Mouse (Mus musculus) inflammation-experienced regulatory T-cells, adult 6 months (primary cell): Measurements from ENCODE around the gene Tmem30b. TPM values are rescaled to one million over a fixed set of nuclear protein-coding genes. Genes with fewer than 3 reads are reported as not detected.
"Not testable (repeated sequence)": the region's sequence is repeated elsewhere in the genome, so short reads cannot be mapped to it uniquely, and the experiment has no call there.

Experiments used
- ATAC-seq: one replicate; pipeline ENCODE4 v1.8.0; 2017
- polyA plus RNA-seq, 3 experiments: library from polyadenylated mRNA; unstranded; fragments of 100-300 nt; shearing (Covaris generic); gene quantifications; one replicate each; pipeline ENCODE4 v1.2.1; 2017

The Tmem30b gene
- under 1 TPM in 2 of 3 experiments, not detected in 1; 0.15 to 0.18 TPM for polyA plus RNA-seq

DNA sequence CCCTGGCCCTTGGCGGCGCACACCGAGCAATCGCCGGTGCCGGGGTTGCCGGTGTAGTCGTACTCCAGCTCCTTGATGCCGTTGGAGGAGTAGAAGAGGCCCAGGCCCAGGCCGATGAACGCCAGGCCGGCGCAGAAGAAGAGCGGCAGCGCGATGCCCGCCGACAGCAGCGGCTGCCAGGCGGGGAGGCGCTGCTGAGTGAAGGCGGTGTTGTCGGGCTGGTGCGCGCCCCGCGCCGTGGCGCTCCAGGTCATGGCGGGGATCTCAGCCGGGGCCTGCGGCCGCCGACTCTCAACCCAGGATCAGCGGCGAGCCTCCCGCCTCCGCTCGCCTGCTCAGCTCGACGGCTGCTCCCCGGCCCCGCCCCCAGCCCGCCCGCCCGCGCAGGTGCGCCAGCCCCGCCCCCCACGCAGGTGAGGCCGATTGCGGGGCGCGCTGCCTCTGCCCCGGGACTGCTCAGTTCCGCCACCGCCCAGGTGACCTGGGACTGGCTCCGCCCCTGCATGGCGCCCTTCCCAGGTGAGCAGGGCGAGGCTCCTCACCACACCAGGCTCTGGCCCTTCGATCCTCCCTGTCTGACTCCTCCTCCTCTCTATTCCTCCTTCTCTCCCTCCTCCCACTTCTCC lies at the start of gene Tmem30b:
Gene Tmem30b, minus strand, starts transcription at position 307 of the 626 bp plus-strand sequence.
- ATAC-seq = peak; percentile 18

- ATAC-seq = peak; percentile 43
Observed at GRCm38 (mm10) chr12:73595226-73595625, 49.0 kb upstream of the Tmem30b start.

DNA sequence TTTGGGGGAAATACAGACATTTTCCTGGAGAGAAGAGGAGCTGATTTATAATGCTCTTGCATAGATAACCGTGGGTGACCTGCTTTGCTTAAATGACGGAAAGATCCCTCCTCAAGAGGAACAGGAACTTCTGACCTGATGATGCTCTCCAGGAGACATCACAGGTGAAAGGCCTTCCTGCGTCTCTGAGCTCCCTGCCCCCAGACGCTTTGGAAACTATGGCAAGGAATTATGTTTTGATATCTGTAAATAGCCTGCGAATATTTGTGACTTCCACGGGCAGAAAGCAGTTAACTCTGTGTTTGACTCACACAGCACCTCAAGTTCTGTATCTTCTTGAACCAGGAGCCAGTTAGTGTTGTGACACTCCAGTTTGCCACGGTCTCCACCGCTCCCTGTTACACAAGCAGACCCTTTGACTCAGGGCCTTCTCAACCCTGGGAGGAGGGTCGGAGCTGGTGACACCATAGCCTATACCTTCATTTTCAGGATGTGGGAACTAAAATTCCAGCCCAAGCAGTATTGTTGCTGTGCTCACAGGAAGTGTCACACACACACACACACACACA lies 48.1 kb upstream of the Tmem30b start:
- no peak for ATAC-seq

DNA sequence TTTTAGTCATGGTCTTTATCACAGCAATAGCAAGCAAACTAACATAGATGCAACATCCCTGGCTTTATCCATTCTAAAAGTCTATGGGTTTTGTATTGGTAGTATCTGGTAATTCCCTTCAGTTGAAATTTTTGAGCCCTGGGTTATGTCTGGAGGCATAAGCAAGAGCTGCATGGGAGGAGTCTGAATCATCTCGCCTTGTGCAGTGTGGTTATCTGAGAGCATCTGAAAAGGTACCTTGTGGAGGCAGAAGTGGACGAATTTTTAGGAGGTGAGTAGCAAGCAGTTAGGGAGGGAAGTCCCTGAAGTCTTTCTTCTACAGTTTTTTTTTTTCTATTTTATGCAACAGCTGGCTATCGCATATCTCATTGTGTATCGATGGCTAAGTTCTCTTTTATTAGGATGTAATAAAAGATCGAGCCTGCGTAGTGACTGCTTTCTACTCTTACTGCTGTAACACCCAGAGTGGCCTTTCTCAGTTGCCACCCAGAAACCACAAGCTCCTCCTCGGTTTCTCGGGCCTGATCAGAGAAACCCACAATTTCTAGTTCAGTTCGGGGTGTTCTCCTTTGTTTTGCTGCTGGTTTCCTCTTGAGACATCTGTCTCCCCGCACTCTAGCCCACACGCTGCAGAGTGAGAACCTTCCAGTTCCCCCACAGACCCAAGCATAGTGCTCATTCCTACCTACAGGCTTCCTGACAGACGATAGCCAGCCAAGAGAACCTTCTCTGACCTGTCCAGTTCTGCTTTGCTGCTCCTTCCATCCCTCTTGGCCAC lies 47.0 kb upstream of the Tmem30b start:
- peak; percentile 46 for ATAC-seq

DNA sequence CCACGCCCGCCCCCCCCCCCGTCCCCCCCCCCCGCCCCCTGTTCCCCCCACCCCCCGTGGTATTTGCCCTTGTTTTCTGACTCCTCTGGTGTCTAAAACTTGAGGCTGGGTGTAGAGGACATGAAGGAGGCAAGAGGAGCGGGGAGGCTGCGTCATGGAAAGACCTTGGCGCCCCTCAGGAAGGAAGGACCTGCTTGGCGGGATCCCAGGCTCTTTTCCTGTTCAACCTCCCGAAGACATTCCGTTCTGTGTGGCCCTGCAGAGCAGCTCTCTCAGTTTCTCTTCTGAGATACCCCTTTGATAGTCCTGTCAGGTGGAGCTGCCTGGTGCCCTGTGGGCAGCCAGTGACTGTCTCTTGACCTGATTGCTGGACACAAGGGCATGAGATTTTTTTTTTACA lies 45.4 kb upstream of the Tmem30b start:
- ATAC-seq = no peak

DNA sequence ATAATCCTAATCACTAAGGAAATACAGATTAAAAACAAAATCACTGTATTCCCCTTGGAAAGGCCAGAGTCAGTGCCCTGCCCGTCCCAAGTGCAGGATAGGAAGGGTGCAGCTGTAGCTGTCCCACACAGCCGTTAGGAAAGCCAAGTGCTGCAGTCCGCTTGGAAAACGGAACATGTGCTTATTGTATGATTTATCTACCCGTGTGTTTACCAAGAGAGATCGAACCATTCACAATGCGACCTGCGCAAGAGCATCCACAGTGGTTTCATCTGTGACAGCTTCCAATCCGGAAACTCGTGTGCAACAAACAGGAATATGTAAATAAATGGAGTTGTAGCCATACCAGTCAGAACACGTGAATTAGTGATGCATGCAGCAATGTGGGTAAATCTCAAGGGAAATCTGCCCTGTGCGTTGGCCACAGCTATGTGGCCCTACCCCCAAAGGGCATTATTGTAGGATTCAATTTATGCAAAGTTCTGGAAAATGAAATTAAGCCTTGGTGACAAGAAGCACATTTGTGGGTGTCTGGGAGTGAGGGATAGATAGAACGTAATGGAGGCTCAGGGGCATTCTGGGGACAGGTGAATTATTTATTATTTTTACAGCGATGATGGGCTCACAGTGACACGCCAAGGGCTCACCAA lies 44.6 kb upstream of the Tmem30b start:
- ATAC-seq = no peak

DNA sequence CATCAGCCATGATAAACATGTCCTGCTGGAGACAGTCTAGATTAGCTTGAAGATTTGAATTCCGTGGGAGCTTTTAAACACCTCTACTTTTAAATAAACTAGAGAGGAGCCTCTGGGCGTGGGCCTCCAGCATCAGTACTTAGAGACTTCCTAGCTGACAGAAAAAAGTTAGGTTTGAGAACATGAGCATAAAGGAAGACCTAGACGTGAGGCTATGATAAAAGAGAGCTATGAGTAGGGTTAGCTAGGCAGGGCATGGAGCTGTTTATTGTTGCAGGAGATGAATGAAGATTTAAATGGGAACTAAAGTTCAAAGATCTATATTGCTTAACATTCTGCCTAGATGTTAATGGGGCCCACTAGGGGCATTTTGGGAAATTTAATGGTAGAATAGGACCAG lies 41.1 kb upstream of the Tmem30b start:
- ATAC-seq = no peak

DNA sequence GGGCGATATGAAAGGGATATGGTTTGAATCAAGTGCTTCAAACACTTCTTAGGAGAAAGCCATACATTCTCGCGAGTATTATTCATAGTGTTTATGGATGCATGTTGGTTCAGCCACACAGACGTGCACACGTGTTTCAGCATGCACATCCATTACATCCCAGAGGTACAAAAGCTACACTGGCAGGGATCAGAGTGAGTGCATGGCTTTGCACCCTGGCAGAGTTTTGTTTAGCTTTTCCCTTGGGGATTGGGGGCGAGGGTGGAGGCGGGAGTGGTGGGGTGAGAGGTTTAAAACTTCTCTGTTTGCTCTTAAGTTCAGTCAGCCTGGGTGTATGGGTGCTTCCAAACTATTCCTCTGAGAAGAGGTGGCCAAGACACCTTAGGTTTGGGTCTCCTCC lies 39.7 kb upstream of the Tmem30b start:
- ATAC-seq = peak; percentile 6

- peak; percentile 2 for ATAC-seq
Observed at GRCm38 (mm10) chr12:73585241-73585801, 39.1 kb upstream of the Tmem30b start.

GRCm38 (mm10) chr12:73584610-73585240 lies 38.5 kb upstream of the Tmem30b start, which contains the start of gene Prkch:
TSS of gene Prkch (plus strand) at chr12:73584796.
- peak; percentile 82 for ATAC-seq

- ATAC-seq = no peak
Observed at GRCm38 (mm10) chr12:73583813-73584609, 37.8 kb upstream of the Tmem30b start.

- no peak for ATAC-seq
Observed at GRCm38 (mm10) chr12:73583318-73583717, 37.1 kb upstream of the Tmem30b start.

DNA sequence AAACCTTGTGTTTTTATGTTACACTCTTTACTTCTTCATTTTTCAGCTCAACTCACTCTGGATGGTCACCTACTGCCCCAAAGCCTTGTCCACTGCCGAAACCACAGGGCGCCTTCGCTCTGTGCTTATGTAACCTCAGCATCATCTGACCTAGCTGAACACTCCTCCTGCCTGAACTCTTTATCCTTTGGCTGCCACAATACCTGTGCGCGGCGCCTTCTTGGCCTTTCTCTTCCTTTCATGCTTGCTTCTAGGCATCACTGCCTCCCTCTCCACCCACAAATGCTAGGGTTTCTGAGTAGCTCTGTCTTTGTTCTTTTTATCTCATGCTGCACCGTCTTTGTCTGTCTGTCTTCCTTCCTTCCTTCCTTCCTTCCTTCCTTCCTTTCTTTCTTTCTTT lies 34.6 kb upstream of the Tmem30b start:
- peak; percentile 14 for ATAC-seq

DNA sequence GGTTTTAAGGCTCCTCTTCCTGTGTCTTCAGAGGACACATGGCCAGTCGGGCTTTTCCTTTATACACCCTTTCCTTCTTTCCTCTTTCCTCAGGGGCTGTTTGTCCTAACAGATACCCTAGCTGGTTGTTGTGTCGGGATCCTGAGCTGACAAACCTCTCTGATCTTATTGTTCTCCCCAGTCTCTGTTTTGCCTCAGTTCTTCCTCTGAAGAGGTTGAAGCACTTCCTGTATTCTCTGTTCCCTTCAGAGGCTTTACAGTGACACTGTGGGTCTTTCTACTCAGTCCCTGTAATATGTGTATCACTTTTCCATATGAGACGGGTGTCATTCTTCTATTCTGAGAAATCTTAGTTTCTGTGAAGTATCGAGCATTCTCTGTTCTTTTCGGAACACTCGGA lies 31.9 kb upstream of the Tmem30b start:
- peak; percentile 65 for ATAC-seq

DNA sequence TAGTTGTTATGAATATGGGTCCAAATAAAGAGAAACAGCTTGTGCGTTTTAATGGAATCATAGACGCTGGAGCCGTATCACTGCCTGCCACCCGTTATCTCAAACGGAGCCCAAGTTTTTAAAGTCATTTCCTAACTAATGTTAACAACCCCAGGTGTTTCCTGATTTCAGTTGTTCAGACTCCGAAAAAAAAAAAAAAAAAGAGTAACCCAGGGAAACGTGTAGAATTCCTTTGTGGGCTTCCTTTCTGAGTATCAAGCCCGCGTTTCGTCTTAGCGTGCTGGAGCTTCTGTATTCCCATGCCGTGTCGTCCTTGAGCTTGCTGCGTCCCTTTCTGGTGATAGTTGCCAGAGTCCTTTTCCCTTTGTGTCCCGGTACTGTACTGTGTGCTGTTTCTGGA lies 28.4 kb upstream of the Tmem30b start:
- no peak for ATAC-seq

DNA sequence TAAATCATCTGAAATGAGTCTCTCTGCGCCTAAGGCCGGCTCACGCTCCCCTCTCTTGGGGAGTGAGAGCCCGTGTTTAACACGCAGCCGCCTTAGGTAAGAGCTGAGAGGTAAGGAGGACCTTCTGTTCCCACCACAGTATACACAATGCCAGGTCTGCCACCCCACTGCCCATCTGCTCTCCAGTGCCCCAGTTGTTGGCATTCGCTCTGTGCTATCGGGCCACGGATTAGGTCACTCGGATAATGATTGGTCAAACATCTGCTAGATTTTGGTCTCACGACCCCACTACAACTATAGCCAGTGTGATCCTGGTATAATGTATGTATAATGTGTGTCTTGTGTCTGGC lies 19.4 kb upstream of the Tmem30b start:
- peak; percentile 42 for ATAC-seq

DNA sequence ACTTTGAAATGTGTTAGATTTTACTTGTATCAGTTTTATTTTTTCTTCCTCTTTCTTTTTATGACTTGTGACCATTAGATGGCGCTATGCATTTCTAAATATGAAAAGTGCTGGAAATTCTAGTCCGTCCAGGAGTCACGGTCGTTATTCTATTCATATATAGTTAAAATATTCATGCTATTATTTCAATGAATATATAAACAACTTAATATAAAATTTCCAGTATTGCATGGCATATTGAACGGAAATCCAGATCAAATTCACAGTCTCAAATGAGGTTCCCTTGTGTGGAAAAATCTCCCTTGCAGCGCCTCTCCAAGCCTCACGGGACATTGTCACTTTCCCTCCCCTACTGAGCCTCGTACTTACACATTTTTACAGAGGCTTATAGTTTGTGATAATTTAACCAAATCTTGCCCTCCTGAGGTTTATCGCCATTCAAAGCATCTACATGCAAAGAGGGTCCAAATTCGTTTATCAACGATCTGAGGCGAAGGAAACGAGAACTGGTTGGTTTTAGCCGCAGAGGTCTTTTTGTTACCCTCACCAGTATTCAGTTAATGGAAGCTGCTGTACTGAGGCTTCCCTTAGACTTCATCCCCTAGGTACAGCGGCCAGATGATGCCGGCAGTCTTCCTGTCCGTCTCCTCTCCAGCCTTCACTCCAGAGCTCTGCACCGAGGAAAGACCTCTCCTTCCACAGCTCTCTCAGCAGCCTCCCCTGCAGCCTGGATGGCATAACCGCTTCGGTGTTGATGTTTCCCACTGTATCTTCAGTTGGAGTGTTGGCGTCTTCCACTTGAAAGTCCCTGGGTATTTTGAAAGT lies 18.8 kb upstream of the Tmem30b start:
- peak; percentile 73 for ATAC-seq

- no peak for ATAC-seq
Observed at GRCm38 (mm10) chr12:73564176-73564575, 18.0 kb upstream of the Tmem30b start.

- not testable (repeated sequence) for ATAC-seq
Observed at GRCm38 (mm10) chr12:73563122-73563521, 16.9 kb upstream of the Tmem30b start.

GRCm38 (mm10) chr12:73560091-73560490 lies 13.9 kb upstream of the Tmem30b start:
- no peak for ATAC-seq
